Mouse (Mus musculus): ENCODE data around the gene Prmt7.
A peak's percentile ranks its signal among the peaks of the same experiment; 100 is the strongest.
"Not testable (repeated sequence)": the region's sequence is repeated elsewhere in the genome, so short reads cannot be mapped to it uniquely, and the experiment has no call there.

The Prmt7 gene

GRCm38 (mm10) chr8:106210821-106211345, at the start of gene Prmt7, which contains the start of gene Slc7a6os:
Prmt7 (plus strand) TSS chr8:106210936.
Slc7a6os (minus strand) TSS chr8:106210935.
- DNase-seq (ENCODE audit: low read depth) = peak; percentile 91

- no peak for DNase-seq (ENCODE audit: low read depth)
Observed at GRCm38 (mm10) chr8:106163251-106163650, 47.5 kb upstream of the Prmt7 start.

GRCm38 (mm10) chr8:106165460-106165859, 45.3 kb upstream of the Prmt7 start:
- DNase-seq (ENCODE audit: low read depth) = peak; percentile 82

GRCm38 (mm10) chr8:106168356-106169016, 42.2 kb upstream of the Prmt7 start, which contains the start of gene Slc7a6:
Slc7a6 (plus strand) TSS chr8:106168857.
- peak; percentile 76 for DNase-seq (ENCODE audit: low read depth)

GRCm38 (mm10) chr8:106169017-106169933, 41.5 kb upstream of the Prmt7 start:
- DNase-seq (ENCODE audit: low read depth) = peak; percentile 68

GRCm38 (mm10) chr8:106169934-106170480, 40.7 kb upstream of the Prmt7 start:
- peak; percentile 34 for DNase-seq (ENCODE audit: low read depth)

- no peak for DNase-seq (ENCODE audit: low read depth)
Observed at GRCm38 (mm10) chr8:106173566-106173965, 37.2 kb upstream of the Prmt7 start.

- no peak for DNase-seq (ENCODE audit: low read depth)
Observed at GRCm38 (mm10) chr8:106176891-106177290, 33.8 kb upstream of the Prmt7 start.

GRCm38 (mm10) chr8:106177594-106177993, 33.1 kb upstream of the Prmt7 start:
- no peak for DNase-seq (ENCODE audit: low read depth)

GRCm38 (mm10) chr8:106178428-106178827, 32.3 kb upstream of the Prmt7 start:
- DNase-seq (ENCODE audit: low read depth) = no peak

GRCm38 (mm10) chr8:106185628-106186270, 25.0 kb upstream of the Prmt7 start:
- DNase-seq (ENCODE audit: low read depth) = no peak

- no peak for DNase-seq (ENCODE audit: low read depth)
Observed at GRCm38 (mm10) chr8:106186394-106186793, 24.3 kb upstream of the Prmt7 start.

- DNase-seq (ENCODE audit: low read depth) = no peak
Observed at GRCm38 (mm10) chr8:106189162-106189561, 21.6 kb upstream of the Prmt7 start.

GRCm38 (mm10) chr8:106191639-106192038, 19.1 kb upstream of the Prmt7 start:
- no peak for DNase-seq (ENCODE audit: low read depth)

- DNase-seq (ENCODE audit: low read depth) = peak; percentile 47
Observed at GRCm38 (mm10) chr8:106193162-106193561, 17.6 kb upstream of the Prmt7 start.

- DNase-seq (ENCODE audit: low read depth) = no peak
Observed at GRCm38 (mm10) chr8:106194062-106194461, 16.7 kb upstream of the Prmt7 start.

GRCm38 (mm10) chr8:106198741-106199140, 12.0 kb upstream of the Prmt7 start:
- DNase-seq (ENCODE audit: low read depth) = peak; percentile 87

- not testable (repeated sequence) for DNase-seq (ENCODE audit: low read depth)
Observed at GRCm38 (mm10) chr8:106199596-106199995, 11.1 kb upstream of the Prmt7 start.

GRCm38 (mm10) chr8:106210035-106210731, 553 bp upstream of the Prmt7 start:
- DNase-seq (ENCODE audit: low read depth) = peak; percentile 72

GRCm38 (mm10) chr8:106211421-106211820, 685 bp downstream of the Prmt7 start:
- peak; percentile 56 for DNase-seq (ENCODE audit: low read depth)

- no peak for DNase-seq (ENCODE audit: low read depth)
Observed at GRCm38 (mm10) chr8:106213959-106214358, 3.2 kb downstream of the Prmt7 start.
